Mouse (Mus musculus) kidney, adult 2 months (tissue): ENCODE data around the gene Kcnj14. TPM values are rescaled to one million over a fixed set of nuclear protein-coding genes. Genes with fewer than 3 reads are reported as not detected.
A peak's percentile ranks its signal among the peaks of the same experiment; 100 is the strongest.

Source experiments
- DNase-seq: peaks from one replicate; pipeline ENCODE4 v3.0.0; 2021
- H3K27ac ChIP-seq: fragments of 200-500 bp; 2 replicates; pipeline ENCODE4 v1.5.1; 2012; ENCODE audit warnings: low read depth, low read length, control low read depth, inconsistent platforms; ENCODE audit not compliant: insufficient read depth
- H3K27me3 ChIP-seq: fragments of 200-500 bp; replicated peaks from 2 replicates; pipeline ENCODE4 v1.6.1; 2012; ENCODE audit warnings: mild to moderate bottlenecking, moderate library complexity, low read length, inconsistent platforms; ENCODE audit not compliant: control insufficient read depth, insufficient read depth
- H3K36me3 ChIP-seq: fragments of 200-500 bp; 2 replicates; pipeline ENCODE4 v1.6.1; 2012; ENCODE audit warnings: mild to moderate bottlenecking, moderate library complexity, low read length, inconsistent platforms; ENCODE audit not compliant: control insufficient read depth, insufficient read depth
- H3K4me1 ChIP-seq: fragments of 200-500 bp; 2 replicates; pipeline ENCODE4 v1.6.1; 2011; ENCODE audit warnings: low read length; ENCODE audit not compliant: control insufficient read depth, insufficient read depth
- H3K4me3 ChIP-seq: fragments of 200-500 bp; 2 replicates; pipeline ENCODE4 v1.5.1; 2011; ENCODE audit warnings: mild to moderate bottlenecking, low read depth, low read length, control low read depth; ENCODE audit not compliant: insufficient read depth
- CTCF ChIP-seq: fragments of 200-500 bp; conservative IDR thresholded peaks from 2 replicates; pipeline ENCODE4 v1.5.1; 2011; ENCODE audit warnings: low read depth, mild to moderate bottlenecking, control low read depth, low read length, moderate library complexity, mixed read lengths; ENCODE audit not compliant: insufficient read depth, insufficient read length
- POLR2A ChIP-seq: fragments of 200-500 bp; IDR thresholded peaks from one replicate; pipeline ENCODE4 v1.6.1; 2011; ENCODE audit warnings: low read depth, low read length, control low read depth
- WGBS: fragments of 180-500 bp; shearing (Covaris S2); methylation state at CpG from one replicate; pipeline ENCODE4 v1.1.7; 2018; 5-methylcytosine and 5-hydroxymethylcytosine counted together
- polyA plus RNA-seq: library from polyadenylated mRNA; depleted of rRNA; stranded (reverse); fragments of >200 nt; gene quantifications from 2 replicates; pipeline ENCODE4 v1.2.3, GENCODE M21; 2012; rRNA removed

Kcnj14 gene
- 0.28 and 0.31 TPM in 2 replicates for polyA plus RNA-seq

- no peaks in the 10 kb centered on the region for H3K4me1 ChIP-seq
- WGBS, result 76% methylated on average over 7 of the region's 7 CpGs
- no peak for DNase-seq
- no peak within 1 kb of the TSS for H3K4me3 ChIP-seq
- TF ChIP-seq POLR2A (no peak), CTCF (no peak)
- H3K27ac ChIP-seq, result no peak within 1 kb of the TSS
- H3K27me3 ChIP-seq, result no peaks in the 10 kb centered on the region
- H3K36me3 ChIP-seq, result no peaks in the 10 kb centered on the region
These were observed at the start of gene Kcnj14 for GRCm38 (mm10) chr7:45824598-45824997. Gene Kcnj14, minus strand, starts transcription at chr7:45824782.

GRCm38 (mm10) chr7:45873061-45873947 is 48.7 kb upstream of the Kcnj14 start:
- TF ChIP-seq POLR2A (no peak), CTCF (no peak)
- whole genome bisulfite sequencing, result 1% methylated on average over 28 of the region's 28 CpGs
- Histone ChIP-seq H3K4me1 (peaks cover 6% of the 10 kb centered on the region; the same call in 1 of the 2 replicates), H3K27me3 (no peaks in the 10 kb centered on the region), H3K27ac (peak overlapping the region; percentile 94), H3K4me3 (peak overlapping the region; percentile 94), H3K36me3 (peaks cover 3% of the 10 kb centered on the region)
- peak; percentile 79 for DNase-seq

GRCm38 (mm10) chr7:45872624-45873023 is 48.0 kb upstream of the Kcnj14 start, which contains the start of gene Kdelr1:
Gene Kdelr1, plus strand, starts transcription at chr7:45872772.
- under 1% methylated on average over 18 of the region's 18 CpGs for WGBS
- TF ChIP-seq POLR2A (peak; percentile 60), CTCF (peak; percentile 94)
- Histone ChIP-seq H3K4me3 (peak within 1 kb of the TSS; percentile 94), H3K36me3 (peaks cover 3% of the 10 kb centered on the region), H3K4me1 (peaks cover 6% of the 10 kb centered on the region; the same call in 1 of the 2 replicates), H3K27me3 (no peaks in the 10 kb centered on the region), H3K27ac (peak within 1 kb of the TSS; percentile 94)
- DNase-seq, result peak; percentile 92

GRCm38 (mm10) chr7:45870282-45871058 is 45.9 kb upstream of the Kcnj14 start:
- Histone ChIP-seq H3K27me3 (no peaks in the 10 kb centered on the region), H3K27ac (no peak overlapping the region), H3K36me3 (no peaks in the 10 kb centered on the region), H3K4me1 (peaks cover 12% of the 10 kb centered on the region), H3K4me3 (no peak overlapping the region)
- no peak for DNase-seq
- TF ChIP-seq CTCF, result no peak
- no peak for TF ChIP-seq POLR2A
- 4% methylated on average over 30 of the region's 30 CpGs for WGBS

GRCm38 (mm10) chr7:45869787-45870186 is 45.2 kb upstream of the Kcnj14 start:
- DNase-seq, result no peak
- Histone ChIP-seq H3K36me3 (no peaks in the 10 kb centered on the region), H3K27ac (no peak overlapping the region), H3K27me3 (no peaks in the 10 kb centered on the region), H3K4me1 (peaks cover 12% of the 10 kb centered on the region), H3K4me3 (no peak overlapping the region)
- TF ChIP-seq CTCF (no peak), POLR2A (no peak)
- WGBS, result 3% methylated on average over 14 of the region's 14 CpGs

- H3K27me3 ChIP-seq, result no peaks in the 10 kb centered on the region
- TF ChIP-seq CTCF (no peak), POLR2A (no peak)
- peaks cover 11% of the 10 kb centered on the region for H3K4me1 ChIP-seq
- WGBS, result 22% methylated on average over 8 of the region's 8 CpGs
- no peak for DNase-seq
- no peak overlapping the region for H3K4me3 ChIP-seq
- no peak overlapping the region for H3K27ac ChIP-seq
- H3K36me3 ChIP-seq, result no peaks in the 10 kb centered on the region
These were observed 44.6 kb upstream of the Kcnj14 start for GRCm38 (mm10) chr7:45869107-45869670.
